Mouse (Mus musculus): ENCODE measurements around the gene Tmem147. TPM values are rescaled to one million over a fixed set of nuclear protein-coding genes. Genes with fewer than 3 reads are reported as not detected.

Gene Tmem147
- polyA plus RNA-seq, 1 experiment = 204 TPM

DNA sequence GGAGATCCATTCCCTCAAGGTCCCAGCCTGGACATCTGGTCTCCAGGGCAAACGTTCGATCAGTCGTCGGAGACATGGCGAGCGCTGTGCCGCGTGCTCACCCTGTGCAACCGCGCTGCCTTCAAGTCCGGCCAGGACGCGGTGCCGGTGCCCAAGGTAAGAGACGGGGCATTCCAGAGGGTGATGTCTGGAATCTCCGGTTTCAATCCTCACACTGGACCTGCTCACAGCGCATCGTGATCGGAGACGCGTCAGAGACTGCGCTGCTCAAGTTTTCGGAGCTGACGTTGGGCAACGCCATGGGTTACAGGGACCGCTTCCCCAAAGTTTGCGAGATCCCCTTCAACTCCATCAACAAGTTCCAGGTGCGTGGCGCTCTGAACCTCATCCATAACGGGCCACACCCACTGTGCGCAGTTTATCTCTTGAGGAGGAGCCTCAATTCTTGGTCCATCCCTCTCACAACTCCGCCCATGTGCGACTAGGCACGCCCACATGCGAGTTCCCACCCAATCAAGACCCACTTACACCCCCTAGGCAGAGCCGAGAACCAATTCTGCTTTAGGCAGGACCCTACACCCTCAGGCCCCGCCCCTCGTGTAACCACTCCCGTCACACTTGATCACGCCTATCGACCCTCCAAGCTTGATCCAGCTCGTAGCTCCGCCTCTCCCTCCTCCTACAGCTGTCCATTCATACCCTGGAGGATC lies 12.2 kb downstream of the Tmem147 start:
- Histone ChIP-seq H3K4me3 (ENCODE audit: control insufficient read depth, insufficient read depth, low read length) (peak overlapping the region; percentile 16), H3K27ac (ENCODE audit: control insufficient read depth, insufficient read depth, low read length) (no peak overlapping the region), H3K36me3 (ENCODE audit: control insufficient read depth, insufficient read depth, low read length) (no peaks in the 10 kb centered on the region), H3K4me1 (replicated peaks; ENCODE audit: control insufficient read depth, insufficient read depth, low read length) (peaks cover 11% of the 10 kb centered on the region), H3K27me3 (ENCODE audit: control insufficient read depth, insufficient read depth, low read length) (no peaks in the 10 kb centered on the region; the same call in 1 of the 2 replicates)
- TF ChIP-seq CTCF (IDR thresholded peaks at IDR 0.05; ENCODE audit: borderline replicate concordance, control insufficient read depth, extremely low read depth, insufficient read depth, low read length, poor library complexity) = no peak
- TF ChIP-seq POLR2A (IDR thresholded peaks at IDR 0.05; ENCODE audit: control insufficient read depth, extremely low read depth, insufficient read depth, low read length, poor library complexity) = no peak
- 5% methylated on average over 43 of the region's 43 CpGs for WGBS
- peak; percentile 57 for DNase-seq

DNA sequence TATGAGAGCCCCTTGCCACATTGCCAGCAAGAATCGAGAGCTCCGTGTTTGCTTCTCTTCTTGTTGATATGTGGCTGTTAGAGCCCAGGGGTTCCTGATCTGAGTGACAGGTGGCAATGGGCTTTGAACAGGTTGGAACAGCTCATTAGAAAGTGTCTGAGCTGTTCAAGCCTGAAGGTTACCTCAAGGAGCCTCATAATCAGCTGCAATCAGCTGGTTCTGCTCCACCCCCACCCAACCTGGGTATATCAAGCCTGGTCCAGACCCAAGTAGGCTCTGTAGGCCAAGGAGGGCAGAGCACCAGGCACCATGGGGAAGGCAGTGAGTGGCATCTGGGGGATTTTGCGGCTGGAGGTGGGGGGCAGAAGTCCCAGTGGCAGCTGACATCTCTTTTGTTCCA lies 17.4 kb downstream of the Tmem147 start, which contains the start of gene Atp4a:
Gene Atp4a (plus strand): TSS at position 268 of the 400 bp plus-strand sequence.
- Histone ChIP-seq H3K27ac (ENCODE audit: control insufficient read depth, insufficient read depth, low read length) (no peak within 1 kb of the TSS), H3K4me1 (replicated peaks; ENCODE audit: control insufficient read depth, insufficient read depth, low read length) (peaks cover 3% of the 10 kb centered on the region), H3K4me3 (ENCODE audit: control insufficient read depth, insufficient read depth, low read length) (no peak within 1 kb of the TSS), H3K36me3 (ENCODE audit: control insufficient read depth, insufficient read depth, low read length) (no peaks in the 10 kb centered on the region), H3K27me3 (ENCODE audit: control insufficient read depth, insufficient read depth, low read length) (no peaks in the 10 kb centered on the region; the same call in 1 of the 2 replicates)
- 83% methylated on average over 3 of the region's 3 CpGs for WGBS
- no peak for DNase-seq
- no peak for TF ChIP-seq CTCF (IDR thresholded peaks at IDR 0.05; ENCODE audit: borderline replicate concordance, control insufficient read depth, extremely low read depth, insufficient read depth, low read length, poor library complexity)
- no peak for TF ChIP-seq POLR2A (IDR thresholded peaks at IDR 0.05; ENCODE audit: control insufficient read depth, extremely low read depth, insufficient read depth, low read length, poor library complexity)

DNA sequence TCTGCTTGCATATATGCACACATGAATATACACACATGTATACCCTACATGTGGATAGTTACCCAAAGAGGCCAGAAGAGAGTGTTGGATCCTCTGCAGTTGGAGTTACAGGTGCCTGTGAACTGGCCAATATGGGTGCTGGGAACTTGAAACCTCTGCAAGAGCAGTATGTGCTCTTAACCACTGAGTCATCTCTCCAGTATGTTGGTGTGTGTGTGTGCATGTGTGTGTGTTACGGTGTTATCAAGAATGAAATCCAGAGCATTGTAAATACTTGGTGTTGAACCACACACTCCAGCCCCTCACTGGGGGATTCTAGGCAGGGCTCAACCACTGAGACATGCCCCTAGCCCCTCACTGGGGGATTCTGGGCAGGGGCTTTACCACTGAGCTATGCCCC lies 21.9 kb downstream of the Tmem147 start:
- Histone ChIP-seq H3K4me3 (ENCODE audit: control insufficient read depth, insufficient read depth, low read length) (no peak overlapping the region), H3K36me3 (ENCODE audit: control insufficient read depth, insufficient read depth, low read length) (no peaks in the 10 kb centered on the region), H3K27me3 (ENCODE audit: control insufficient read depth, insufficient read depth, low read length) (no peaks in the 10 kb centered on the region), H3K27ac (ENCODE audit: control insufficient read depth, insufficient read depth, low read length) (no peak overlapping the region), H3K4me1 (replicated peaks; ENCODE audit: control insufficient read depth, insufficient read depth, low read length) (no peaks in the 10 kb centered on the region)
- DNase-seq = no peak
- 100% methylated on average over 1 of the region's 1 CpGs for WGBS
- TF ChIP-seq POLR2A (IDR thresholded peaks at IDR 0.05; ENCODE audit: control insufficient read depth, extremely low read depth, insufficient read depth, low read length, poor library complexity) (no peak), CTCF (IDR thresholded peaks at IDR 0.05; ENCODE audit: borderline replicate concordance, control insufficient read depth, extremely low read depth, insufficient read depth, low read length, poor library complexity) (no peak)

DNA sequence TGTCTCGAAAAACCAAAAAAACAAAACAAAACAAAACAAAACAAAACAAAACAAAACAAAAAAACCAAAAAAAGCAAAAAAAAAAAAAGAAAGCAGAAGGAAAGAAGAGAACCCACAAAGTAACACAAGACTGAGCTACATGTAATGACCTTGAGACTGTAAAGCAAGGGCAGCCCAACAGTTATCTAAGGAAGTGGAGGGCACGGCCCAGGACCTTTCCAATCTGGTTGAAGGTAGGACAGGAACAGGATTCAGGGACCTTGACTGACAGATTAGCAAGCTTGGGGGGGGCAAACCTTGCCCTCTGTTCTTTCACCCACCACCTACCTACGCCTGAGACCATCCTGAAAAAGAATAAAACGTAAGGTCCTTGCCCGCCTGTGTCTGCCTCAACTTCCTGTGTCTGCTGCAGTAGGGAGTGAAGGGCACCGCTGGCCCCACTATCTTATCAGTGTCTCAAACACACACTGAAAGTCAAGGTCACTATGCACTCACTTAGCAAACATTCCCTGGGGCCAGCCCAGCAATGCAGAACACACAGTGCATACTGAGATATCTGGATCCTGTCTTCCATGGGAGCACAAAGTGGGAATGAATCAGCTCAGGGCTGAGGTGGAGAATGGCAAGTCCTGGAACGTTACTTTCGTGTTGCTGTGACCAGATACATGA lies 23.0 kb downstream of the Tmem147 start:
- DNase-seq = no peak
- H3K36me3 ChIP-seq (ENCODE audit: control insufficient read depth, insufficient read depth, low read length) = no peaks in the 10 kb centered on the region
- no peak overlapping the region for H3K4me3 ChIP-seq (ENCODE audit: control insufficient read depth, insufficient read depth, low read length)
- no peak overlapping the region for H3K27ac ChIP-seq (ENCODE audit: control insufficient read depth, insufficient read depth, low read length)
- 89% methylated on average over 8 of the region's 8 CpGs for WGBS
- no peaks in the 10 kb centered on the region for H3K4me1 ChIP-seq (replicated peaks; ENCODE audit: control insufficient read depth, insufficient read depth, low read length)
- H3K27me3 ChIP-seq (ENCODE audit: control insufficient read depth, insufficient read depth, low read length) = no peaks in the 10 kb centered on the region
- TF ChIP-seq CTCF (IDR thresholded peaks at IDR 0.05; ENCODE audit: borderline replicate concordance, control insufficient read depth, extremely low read depth, insufficient read depth, low read length, poor library complexity) (no peak), POLR2A (IDR thresholded peaks at IDR 0.05; ENCODE audit: control insufficient read depth, extremely low read depth, insufficient read depth, low read length, poor library complexity) (no peak)

GRCm38 (mm10) chr7:30698589-30698988 lies 30.8 kb downstream of the Tmem147 start, which contains the start of gene 2200002J24Rik:
2200002J24Rik (plus strand) TSS chr7:30698926.
- no peak for DNase-seq
- TF ChIP-seq CTCF (IDR thresholded peaks at IDR 0.05; ENCODE audit: borderline replicate concordance, control insufficient read depth, extremely low read depth, insufficient read depth, low read length, poor library complexity) = no peak
- Histone ChIP-seq H3K4me3 (ENCODE audit: control insufficient read depth, insufficient read depth, low read length) (no peak within 1 kb of the TSS), H3K27me3 (ENCODE audit: control insufficient read depth, insufficient read depth, low read length) (no peaks in the 10 kb centered on the region), H3K4me1 (replicated peaks; ENCODE audit: control insufficient read depth, insufficient read depth, low read length) (no peaks in the 10 kb centered on the region), H3K27ac (ENCODE audit: control insufficient read depth, insufficient read depth, low read length) (no peak within 1 kb of the TSS), H3K36me3 (ENCODE audit: control insufficient read depth, insufficient read depth, low read length) (no peaks in the 10 kb centered on the region)
- 74% methylated on average over 9 of the region's 9 CpGs for WGBS

- 16% methylated on average over 5 of the region's 5 CpGs for WGBS
- DNase-seq = no peak
- Histone ChIP-seq H3K27ac (ENCODE audit: control insufficient read depth, insufficient read depth, low read length) (no peak overlapping the region), H3K36me3 (ENCODE audit: control insufficient read depth, insufficient read depth, low read length) (no peaks in the 10 kb centered on the region), H3K27me3 (ENCODE audit: control insufficient read depth, insufficient read depth, low read length) (no peaks in the 10 kb centered on the region), H3K4me3 (ENCODE audit: control insufficient read depth, insufficient read depth, low read length) (no peak overlapping the region), H3K4me1 (replicated peaks; ENCODE audit: control insufficient read depth, insufficient read depth, low read length) (no peaks in the 10 kb centered on the region)
- TF ChIP-seq POLR2A (IDR thresholded peaks at IDR 0.05; ENCODE audit: control insufficient read depth, extremely low read depth, insufficient read depth, low read length, poor library complexity) (no peak), CTCF (IDR thresholded peaks at IDR 0.05; ENCODE audit: borderline replicate concordance, control insufficient read depth, extremely low read depth, insufficient read depth, low read length, poor library complexity) (no peak)
Measured at GRCm38 (mm10) chr7:30698101-30698500, 31.2 kb downstream of the Tmem147 start.

Data from thymus, adult 2 months (tissue).